Mouse (Mus musculus): Measurements from ENCODE around the gene Pitpnm3.
"Not testable (repeated sequence)": the region's sequence is repeated elsewhere in the genome, so short reads cannot be mapped to it uniquely, and the experiment has no call there.

Gene Pitpnm3

GRCm38 (mm10) chr11:72135383-72136158 lies at the start of gene Pitpnm3:
Gene Pitpnm3, minus strand, starts transcription at chr11:72135778.
- DNase-seq: peak; percentile 84 to 91

- no peak for DNase-seq
Observed at GRCm38 (mm10) chr11:72184252-72184651, 48.7 kb upstream of the Pitpnm3 start.

- DNase-seq: no peak
Observed at GRCm38 (mm10) chr11:72181136-72181535, 45.6 kb upstream of the Pitpnm3 start.

GRCm38 (mm10) chr11:72180556-72180955 lies 45.0 kb upstream of the Pitpnm3 start:
- DNase-seq: no peak

- no peak for DNase-seq
Observed at GRCm38 (mm10) chr11:72176553-72176952, 41.0 kb upstream of the Pitpnm3 start.

- DNase-seq: no peak
Observed at GRCm38 (mm10) chr11:72175966-72176365, 40.4 kb upstream of the Pitpnm3 start.

GRCm38 (mm10) chr11:72174721-72175120 lies 39.1 kb upstream of the Pitpnm3 start:
- no peak for DNase-seq

- no peak for DNase-seq
Observed at GRCm38 (mm10) chr11:72173506-72173905, 37.9 kb upstream of the Pitpnm3 start.

- DNase-seq: not testable (repeated sequence)
Observed at GRCm38 (mm10) chr11:72171906-72172305, 36.3 kb upstream of the Pitpnm3 start.

GRCm38 (mm10) chr11:72169871-72170270 lies 34.3 kb upstream of the Pitpnm3 start:
- no peak for DNase-seq

- DNase-seq: no peak
Observed at GRCm38 (mm10) chr11:72163198-72163597, 27.6 kb upstream of the Pitpnm3 start.

GRCm38 (mm10) chr11:72156624-72157023 lies 21.0 kb upstream of the Pitpnm3 start:
- DNase-seq: no peak

GRCm38 (mm10) chr11:72155981-72156428 lies 20.4 kb upstream of the Pitpnm3 start:
- no peak for DNase-seq

- peak in 1 of 2 experiments; percentile 54 for DNase-seq
Observed at GRCm38 (mm10) chr11:72155186-72155980, 19.8 kb upstream of the Pitpnm3 start.

- no peak for DNase-seq
Observed at GRCm38 (mm10) chr11:72153122-72153862, 17.7 kb upstream of the Pitpnm3 start.

- DNase-seq: no peak
Observed at GRCm38 (mm10) chr11:72151120-72151519, 15.5 kb upstream of the Pitpnm3 start.

- DNase-seq: no peak
Observed at GRCm38 (mm10) chr11:72147910-72148309, 12.3 kb upstream of the Pitpnm3 start.

- DNase-seq: no peak
Observed at GRCm38 (mm10) chr11:72145877-72146248, 10.3 kb upstream of the Pitpnm3 start.

GRCm38 (mm10) chr11:72145182-72145876 lies 9.8 kb upstream of the Pitpnm3 start:
- DNase-seq: peak; percentile 68 to 83

- no peak for DNase-seq
Observed at GRCm38 (mm10) chr11:72142889-72143288, 7.3 kb upstream of the Pitpnm3 start.

GRCm38 (mm10) chr11:72140198-72140597 lies 4.6 kb upstream of the Pitpnm3 start:
- no peak for DNase-seq

- no peak for DNase-seq
Observed at GRCm38 (mm10) chr11:72136231-72136982, 829 bp upstream of the Pitpnm3 start.

Data from cerebellum, postnatal 25 days (tissue).